Mouse (Mus musculus) adrenal gland, postnatal 0 days (tissue): ENCODE measurements around the gene Sycn. TPM values are rescaled to one million over a fixed set of nuclear protein-coding genes. Genes with fewer than 3 reads are reported as not detected.

Experiments used
- microRNA-seq: library from miRNA; unstranded; fragments of <30 nt; microRNA quantifications from one replicate; pipeline ENCODE4, GENCODE M21; 2016; ENCODE audit warnings: borderline replicate concordance; ENCODE audit not compliant: insufficient number of aligned reads
- polyA plus RNA-seq: library from polyadenylated mRNA; unstranded; fragments of >200 nt; fragmentation: Nextera tagmentation; extraction: Ambion mirVana; gene quantifications from 2 replicates; pipeline ENCODE4 v1.2.1, GENCODE M21; 2015

The Sycn gene
- polyA plus RNA-seq, result 0.26 and 0.57 TPM in 2 replicates

GRCm38 (mm10) chr7:28540526-28540925, at the start of gene Sycn:
TSS of gene Sycn (plus strand) at chr7:28540885.

GRCm38 (mm10) chr7:28510405-28510974, 30.2 kb upstream of the Sycn start, which contains the start of gene Ifnl2:
TSS of gene Ifnl2 (minus strand) at chr7:28510455.

GRCm38 (mm10) chr7:28522536-28522935, 18.1 kb upstream of the Sycn start, which contains the start of gene Ifnl3:
TSS of gene Ifnl3 (plus strand) at chr7:28522836.

GRCm38 (mm10) chr7:28547154-28547553, 6.5 kb downstream of the Sycn start, which contains the start of gene Nccrp1:
TSS of gene Nccrp1 (minus strand) at chr7:28547254.

Small RNA genes lying within 50 kb of the gene (microRNA-seq; reads per million reads assigned to microRNA genes)
- not detected for gene Mir7049

Other genes starting within 250 kb of the Sycn start
- gene Selenov, start 249.7 kb upstream of the Sycn start, polyA plus RNA-seq, result 1.5 and 1.7 TPM in 2 replicates
- gene Dll3, start 238.6 kb upstream of the Sycn start, polyA plus RNA-seq, result 1.5 and 2.0 TPM in 2 replicates
- gene Timm50, start 228.8 kb upstream of the Sycn start, polyA plus RNA-seq, result 84.5 and 101 TPM in 2 replicates
- gene Supt5, start 202.1 kb upstream of the Sycn start, polyA plus RNA-seq, result 40.1 and 64.1 TPM in 2 replicates
- gene Rps16, start 190.2 kb upstream of the Sycn start, polyA plus RNA-seq, result 936 and 1,000 TPM in 2 replicates
- gene Plekhg2, start 168.3 kb upstream of the Sycn start, polyA plus RNA-seq, result 14.1 and 19.6 TPM in 2 replicates
- 12.1 and 14.2 TPM in 2 replicates for gene Zfp36, start 160.6 kb upstream of the Sycn start, polyA plus RNA-seq
- 45.3 and 51.7 TPM in 2 replicates for gene Med29, start 148.2 kb upstream of the Sycn start, polyA plus RNA-seq
- gene Paf1, start 147.9 kb upstream of the Sycn start, polyA plus RNA-seq, result 44.0 and 59.0 TPM in 2 replicates
- 44.1 and 59.3 TPM in 2 replicates for gene Gmfg, start 103.4 kb upstream of the Sycn start, polyA plus RNA-seq
- gene Lrfn1, start 88.9 kb upstream of the Sycn start, polyA plus RNA-seq, result 3.4 and 5.3 TPM in 2 replicates
- not detected in 2 replicates for gene Ifnl2, start 30.4 kb upstream of the Sycn start, polyA plus RNA-seq
- gene Ifnl3, start 18.0 kb upstream of the Sycn start, polyA plus RNA-seq, result not detected in 2 replicates
- 0.13 TPM in 1 of 2 replicates, not detected in the other for gene Nccrp1, start 6.4 kb downstream of the Sycn start, polyA plus RNA-seq
- gene Samd4b, start 57.3 kb downstream of the Sycn start, polyA plus RNA-seq, result 17.9 and 20.9 TPM in 2 replicates
- 12.7 and 20.0 TPM in 2 replicates for gene Pak4, start 57.3 kb downstream of the Sycn start, polyA plus RNA-seq
- gene Acp7, start 90.4 kb downstream of the Sycn start, polyA plus RNA-seq, result 0.17 TPM in 1 of 2 replicates, not detected in the other
- 3.2 and 5.1 TPM in 2 replicates for gene Fbxo27, start 152.0 kb downstream of the Sycn start, polyA plus RNA-seq
- gene Fbxo17, start 175.9 kb downstream of the Sycn start, polyA plus RNA-seq, result 6.4 and 12.2 TPM in 2 replicates
- gene Mrps12, start 200.9 kb downstream of the Sycn start, polyA plus RNA-seq, result 130 and 197 TPM in 2 replicates
- 7.9 and 19.9 TPM in 2 replicates for gene Sars2, start 201.1 kb downstream of the Sycn start, polyA plus RNA-seq
- gene Ccer2, start 215.3 kb downstream of the Sycn start, polyA plus RNA-seq, result not detected in 2 replicates
- gene Sirt2, start 225.8 kb downstream of the Sycn start, polyA plus RNA-seq, result 46.5 and 52.2 TPM in 2 replicates
- gene Nfkbib, start 226.6 kb downstream of the Sycn start, polyA plus RNA-seq, result 30.7 and 43.9 TPM in 2 replicates
- gene Rinl, start 248.1 kb downstream of the Sycn start, polyA plus RNA-seq, result 3.0 and 5.3 TPM in 2 replicates